ENCODE assay signal across 18 mouse cellular contexts in the genomic region with DNA sequence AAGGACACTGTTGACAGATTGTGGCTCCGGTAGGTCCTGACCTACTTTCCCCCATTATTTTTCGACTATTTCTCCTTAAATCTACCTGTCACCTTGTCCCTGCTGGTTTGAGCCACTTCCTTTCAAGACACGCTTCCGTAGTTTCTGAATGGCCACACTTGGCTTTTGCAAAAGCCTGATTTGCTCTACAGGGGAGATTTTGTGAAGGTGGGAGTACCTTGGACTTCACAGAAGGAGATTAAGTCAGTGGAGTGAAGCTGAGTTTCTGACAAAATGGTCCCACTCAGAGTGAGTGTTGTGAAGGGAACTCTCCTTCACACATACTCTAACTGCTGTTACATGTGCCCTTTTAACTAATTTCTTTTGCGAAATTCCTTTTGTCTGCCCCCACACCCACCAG.
"Had no signal": no experiment of that assay in that cellular context is flagged by ENCODE, and none has a peak within 500 bp of the region (broad histone marks: within the 10 kb centered on the region; RNA-seq: fewer than 3 reads in every experiment).

No protein-coding gene starts in this region.

- H3K27ac ChIP-seq: limb, embryonic 13.5 days; liver, embryonic 12.5 days; liver, embryonic 15.5 days; lung, embryonic 15.5 days; macrophage; midbrain, embryonic 12.5 days; midbrain, embryonic 15.5 days; neural tube, embryonic 12.5 days; neural tube, embryonic 15.5 days had no signal

- H3K27me3 ChIP-seq: limb, embryonic 13.5 days; liver, embryonic 12.5 days; liver, embryonic 15.5 days; lung, embryonic 15.5 days; midbrain, embryonic 12.5 days; midbrain, embryonic 15.5 days; neural tube, embryonic 12.5 days; neural tube, embryonic 15.5 days had no signal

- H3K4me2 ChIP-seq: limb, embryonic 13.5 days; liver, embryonic 12.5 days; liver, embryonic 15.5 days; lung, embryonic 15.5 days; midbrain, embryonic 12.5 days; midbrain, embryonic 15.5 days; neural tube, embryonic 12.5 days; neural tube, embryonic 15.5 days had no signal

- H3K36me3 ChIP-seq: limb, embryonic 13.5 days; liver, embryonic 12.5 days; liver, embryonic 15.5 days; lung, embryonic 15.5 days; midbrain, embryonic 12.5 days; midbrain, embryonic 15.5 days; neural tube, embryonic 12.5 days; neural tube, embryonic 15.5 days had no signal

- H3K9ac ChIP-seq: limb, embryonic 13.5 days; liver, embryonic 12.5 days; liver, embryonic 15.5 days; lung, embryonic 15.5 days; midbrain, embryonic 12.5 days; midbrain, embryonic 15.5 days; neural tube, embryonic 12.5 days; neural tube, embryonic 15.5 days had no signal

- H3K9me3 ChIP-seq: limb, embryonic 13.5 days; liver, embryonic 12.5 days; liver, embryonic 15.5 days; lung, embryonic 15.5 days; midbrain, embryonic 12.5 days; midbrain, embryonic 15.5 days; neural tube, embryonic 12.5 days; neural tube, embryonic 15.5 days had no signal

- ATAC-seq: intestine, postnatal 0 days; liver, embryonic 12.5 days; midbrain, embryonic 15.5 days had no signal

- H3K4me3 ChIP-seq: limb, embryonic 13.5 days; liver, embryonic 12.5 days; liver, embryonic 15.5 days; lung, embryonic 15.5 days; midbrain, embryonic 12.5 days; midbrain, embryonic 15.5 days; neural tube, embryonic 12.5 days; neural tube, embryonic 15.5 days had no signal

- H3K4me1 ChIP-seq: limb, embryonic 13.5 days; liver, embryonic 12.5 days; liver, embryonic 15.5 days; lung, embryonic 15.5 days; midbrain, embryonic 12.5 days; midbrain, embryonic 15.5 days; neural tube, embryonic 12.5 days; neural tube, embryonic 15.5 days had no signal

- DNase-seq: kidney, adult 8-10 months; kidney, postnatal 4 days; left cerebral cortex, postnatal 4 days; liver; lung, adult 18-20 months; lung, postnatal 14 days; thymus, adult 18-20 months; thymus, postnatal 36 days had no signal
